Mouse (Mus musculus): ENCODE data around the gene Cnot9. TPM values are rescaled to one million over a fixed set of nuclear protein-coding genes. Genes with fewer than 3 reads are reported as not detected.

Gene Cnot9
- polyA plus RNA-seq, 1 experiment, result 24.4 TPM

- H3K4me2 ChIP-seq (ENCODE audit: low read depth), result no peak overlapping the region
- no peaks in the 10 kb centered on the region for H3K79me2 ChIP-seq (ENCODE audit: control insufficient read depth, insufficient read depth)
- H3K27me3 ChIP-seq (ENCODE audit: control insufficient read depth, insufficient read depth, insufficient read length), result no peaks in the 10 kb centered on the region
- H3K4me3 ChIP-seq, result no peak overlapping the region
- peaks cover 45% of the 10 kb centered on the region for H3K36me3 ChIP-seq (ENCODE audit: control insufficient read depth, insufficient read depth)
- H3ac ChIP-seq (ENCODE audit: control insufficient read depth, insufficient read length), result no peak overlapping the region
- TF ChIP-seq POLR2AphosphoS2 (IDR thresholded peaks at IDR 0.05; ENCODE audit: insufficient read length, low read depth) (no peak), USF1 (IDR thresholded peaks at IDR 0.05; ENCODE audit: low read depth) (no peak), POLR2A (IDR thresholded peaks at IDR 0.05; ENCODE audit: insufficient read length, low read depth) (no peak), MYOD1 (IDR thresholded peaks at IDR 0.05; ENCODE audit: control insufficient read depth in 1 of 3, insufficient read length in 2 of 3, low read depth in 2 of 3) (no peak), REST (IDR thresholded peaks at IDR 0.05; ENCODE audit: insufficient read depth, insufficient read length) (no peak), MYOG (IDR thresholded peaks at IDR 0.05; ENCODE audit: control insufficient read depth in 1 of 3, insufficient read depth in 1 of 3, insufficient read length in 2 of 3, low read depth in 2 of 3) (no peak)
Measured at GRCm38 (mm10) chr1:74569739-74570719, 64.2 kb downstream of the Cnot9 start.

Other genes starting within 250 kb of the Cnot9 start
- gene Gpbar1, start 227.5 kb upstream of the Cnot9 start, polyA plus RNA-seq (2012; fragmentation: generic; extraction: Trizol), result 0.14 TPM
- gene Aamp, start 221.3 kb upstream of the Cnot9 start, polyA plus RNA-seq (2012; fragmentation: generic; extraction: Trizol), result 199 TPM
- gene Pnkd, start 221.1 kb upstream of the Cnot9 start, polyA plus RNA-seq (2012; fragmentation: generic; extraction: Trizol), result 93.7 TPM
- 178 TPM for gene Tmbim1, start 200.4 kb upstream of the Cnot9 start, polyA plus RNA-seq (2012; fragmentation: generic; extraction: Trizol)
- 0.10 TPM for gene Catip, start 143.9 kb upstream of the Cnot9 start, polyA plus RNA-seq (2012; fragmentation: generic; extraction: Trizol)
- 1.0 TPM for gene Slc11a1, start 130.9 kb upstream of the Cnot9 start, polyA plus RNA-seq (2012; fragmentation: generic; extraction: Trizol)
- 64.0 TPM for gene Ctdsp1, start 114.5 kb upstream of the Cnot9 start, polyA plus RNA-seq (2012; fragmentation: generic; extraction: Trizol)
- gene Vil1, start 96.7 kb upstream of the Cnot9 start, polyA plus RNA-seq (2012; fragmentation: generic; extraction: Trizol), result 0.02 TPM
- 0.12 TPM for gene Plcd4, start 36.8 kb downstream of the Cnot9 start, polyA plus RNA-seq (2012; fragmentation: generic; extraction: Trizol)
- gene Usp37, start 38.2 kb downstream of the Cnot9 start, polyA plus RNA-seq (2012; fragmentation: generic; extraction: Trizol), result 2.9 TPM
- gene Zfp142, start 82.2 kb downstream of the Cnot9 start, polyA plus RNA-seq (2012; fragmentation: generic; extraction: Trizol), result 7.1 TPM
- gene Bcs1l, start 82.2 kb downstream of the Cnot9 start, polyA plus RNA-seq (2012; fragmentation: generic; extraction: Trizol), result 22.7 TPM
- 32.8 TPM for gene Rnf25, start 95.3 kb downstream of the Cnot9 start, polyA plus RNA-seq (2012; fragmentation: generic; extraction: Trizol)
- 5.2 TPM for gene Stk36, start 95.4 kb downstream of the Cnot9 start, polyA plus RNA-seq (2012; fragmentation: generic; extraction: Trizol)
- 5.1 TPM for gene Ttll4, start 155.7 kb downstream of the Cnot9 start, polyA plus RNA-seq (2012; fragmentation: generic; extraction: Trizol)
- 0.42 TPM for gene Cyp27a1, start 207.5 kb downstream of the Cnot9 start, polyA plus RNA-seq (2012; fragmentation: generic; extraction: Trizol)
- 24.6 TPM for gene Prkag3, start 243.2 kb downstream of the Cnot9 start, polyA plus RNA-seq (2012; fragmentation: generic; extraction: Trizol)

Measured in myocyte (in vitro differentiated cells).